Mouse (Mus musculus) embryonic fibroblast, embryonic 13.5 days (primary cell): Measurements from ENCODE around the gene Dip2c.

ENCODE experiments used
- CTCF ChIP-seq: IDR thresholded peaks from 2 replicates; pipeline ENCODE4 v1.5.1; 2011; ENCODE audit warnings: mild to moderate bottlenecking, control low read depth, low read length, moderate library complexity, borderline replicate concordance; ENCODE audit not compliant: insufficient read depth
- POLR2A ChIP-seq: IDR thresholded peaks from 2 replicates; pipeline ENCODE4 v1.6.1; 2011; ENCODE audit warnings: low read depth, mild to moderate bottlenecking, control low read depth, low read length, moderate library complexity

DNA sequence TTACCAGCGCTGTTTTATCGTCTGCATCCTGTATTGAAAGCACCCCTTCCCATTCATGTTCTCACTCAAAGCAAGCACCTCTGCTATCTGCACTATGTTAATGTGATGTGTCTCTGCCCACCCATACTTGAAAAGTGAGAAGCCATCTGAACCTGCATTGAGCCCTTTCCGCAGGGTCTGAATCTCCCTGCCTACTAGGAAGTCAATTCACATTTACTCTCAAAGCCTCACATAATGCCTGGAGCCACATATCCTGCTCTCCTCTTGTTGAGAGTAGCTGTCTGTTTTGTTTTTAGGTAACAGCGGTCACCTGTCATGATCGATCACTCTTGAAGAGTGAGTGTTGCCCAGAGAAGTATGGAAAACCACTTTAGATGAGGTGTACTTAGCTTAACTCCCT is 2.3 kb downstream of the Dip2c start:
- no peak for TF ChIP-seq CTCF
- no peak for TF ChIP-seq POLR2A
